Mouse (Mus musculus) lung, embryonic 14.5 days (tissue): ENCODE data around the gene Pygo1. TPM values are rescaled to one million over a fixed set of nuclear protein-coding genes. Genes with fewer than 3 reads are reported as not detected.

Experiments used
- ATAC-seq: fragments of 200-750 bp; cut with Nextera tagmentation; 2 replicates; pipeline ENCODE4 v1.8.0; 2017; ENCODE audit warnings: mild to moderate bottlenecking, moderate TSS enrichment, moderate library complexity; ENCODE audit not compliant: insufficient read depth
- DNase-seq: peaks from one replicate; pipeline ENCODE4 v3.0.0-alpha.2; 2015
- H3K27ac ChIP-seq: fragments of 300-500 bp; sonication (generic); 2 replicates; pipeline ENCODE4 v1.5.1; 2014; ENCODE audit warnings: low read depth, mild to moderate bottlenecking, moderate library complexity
- H3K27me3 ChIP-seq: fragments of 300-500 bp; sonication (generic); 2 replicates; pipeline ENCODE4 v1.6.1; 2014; ENCODE audit warnings: low read length, control low read depth; ENCODE audit not compliant: insufficient read depth
- H3K36me3 ChIP-seq: fragments of 300-500 bp; sonication (generic); 2 replicates; pipeline ENCODE4 v1.6.1; 2014; ENCODE audit warnings: control low read depth; ENCODE audit not compliant: insufficient read depth
- H3K4me1 ChIP-seq: fragments of 300-500 bp; sonication (generic); 2 replicates; pipeline ENCODE4 v1.6.1; 2014; ENCODE audit warnings: antibody characterized with exemption, control low read depth; ENCODE audit not compliant: insufficient read depth
- H3K4me2 ChIP-seq: fragments of 300-500 bp; sonication (generic); 2 replicates; pipeline ENCODE4 v1.6.1; 2014; ENCODE audit warnings: mild to moderate bottlenecking
- H3K4me3 ChIP-seq: fragments of 300-500 bp; sonication (generic); 2 replicates; pipeline ENCODE4 v1.5.1; 2014; ENCODE audit warnings: low read depth, low read length
- H3K9ac ChIP-seq: fragments of 300-500 bp; sonication (generic); 2 replicates; pipeline ENCODE4 v1.6.1; 2014
- H3K9me3 ChIP-seq: fragments of 300-500 bp; sonication (generic); 2 replicates; pipeline ENCODE4 v1.6.1; 2016; ENCODE audit warnings: low read depth, low read length, control low read depth
- CTCF ChIP-seq: IDR thresholded peaks from 2 replicates; pipeline ENCODE4 v1.5.1; 2016; ENCODE audit warnings: antibody characterized with exemption, low read depth
- WGBS: fragments of 180-500 bp; shearing (Covaris S2); extraction: QIAGEN DNeasy Blood & Tissue Kit; methylation state at CpG from one replicate; pipeline ENCODE4 v1.1.7; 2014; 5-methylcytosine and 5-hydroxymethylcytosine counted together
- polyA plus RNA-seq: library from polyadenylated mRNA; unstranded; fragments of >200 nt; fragmentation: Nextera tagmentation; extraction: Ambion mirVana; gene quantifications from 2 replicates; pipeline ENCODE4 v1.2.1, GENCODE M21; 2014

Gene Pygo1
- polyA plus RNA-seq, 1 experiment from 2014 or later = 7.0 TPM

- H3K4me1 ChIP-seq = peaks cover 4% of the 10 kb centered on the region; the same call in 1 of the 2 replicates
- H3K4me3 ChIP-seq = no peak overlapping the region
- no peak overlapping the region for H3K9ac ChIP-seq
- no peaks in the 10 kb centered on the region for H3K9me3 ChIP-seq
- 59% methylated on average over 3 of the region's 3 CpGs for WGBS
- H3K27me3 ChIP-seq = no peaks in the 10 kb centered on the region
- DNase-seq (no peak), ATAC-seq (no peak)
- no peak overlapping the region for H3K4me2 ChIP-seq
- no peak for TF ChIP-seq CTCF
- H3K27ac ChIP-seq = no peak overlapping the region
- H3K36me3 ChIP-seq = no peaks in the 10 kb centered on the region
These were observed 62.3 kb downstream of the Pygo1 start for GRCm38 (mm10) chr9:72987703-72988102.

- WGBS = 72% methylated on average over 5 of the region's 5 CpGs
- no peak for TF ChIP-seq CTCF
- no peak overlapping the region for H3K4me3 ChIP-seq
These were observed 63.3 kb downstream of the Pygo1 start for GRCm38 (mm10) chr9:72988706-72989105.

GRCm38 (mm10) chr9:72991420-72991819 is 66.0 kb downstream of the Pygo1 start:
- H3K27me3 ChIP-seq = no peaks in the 10 kb centered on the region
- DNase-seq (no peak), ATAC-seq (no peak)
- TF ChIP-seq CTCF = no peak
- H3K27ac ChIP-seq = no peak overlapping the region
- H3K4me2 ChIP-seq = no peak overlapping the region
- no peaks in the 10 kb centered on the region for H3K4me1 ChIP-seq
- no peak overlapping the region for H3K9ac ChIP-seq
- H3K36me3 ChIP-seq = no peaks in the 10 kb centered on the region
- no peaks in the 10 kb centered on the region for H3K9me3 ChIP-seq
- no peak overlapping the region for H3K4me3 ChIP-seq
- 85% methylated on average over 2 of the region's 2 CpGs for WGBS

More at GRCm38 (mm10) chr9:72988706-72989105, 63.3 kb downstream of the Pygo1 start:
- DNase-seq = no peak
- H3K27ac ChIP-seq = no peak overlapping the region
- H3K4me1 ChIP-seq = peaks cover 4% of the 10 kb centered on the region; the same call in 1 of the 2 replicates
- no peaks in the 10 kb centered on the region for H3K27me3 ChIP-seq
- H3K36me3 ChIP-seq = no peaks in the 10 kb centered on the region
- H3K9ac ChIP-seq = no peak overlapping the region
- no peak overlapping the region for H3K4me2 ChIP-seq
- no peaks in the 10 kb centered on the region for H3K9me3 ChIP-seq
- no peak for ATAC-seq

- no peaks in the 10 kb centered on the region for H3K4me1 ChIP-seq
- no peak overlapping the region for H3K4me3 ChIP-seq
- no peak overlapping the region for H3K9ac ChIP-seq
- no peak overlapping the region for H3K4me2 ChIP-seq
- no peak overlapping the region for H3K27ac ChIP-seq
- no peaks in the 10 kb centered on the region for H3K36me3 ChIP-seq
- 81% methylated on average over 5 of the region's 5 CpGs for WGBS
- ATAC-seq (no peak), DNase-seq (no peak)
- no peaks in the 10 kb centered on the region for H3K9me3 ChIP-seq
- H3K27me3 ChIP-seq = no peaks in the 10 kb centered on the region
- no peak for TF ChIP-seq CTCF
These were observed 67.1 kb downstream of the Pygo1 start for GRCm38 (mm10) chr9:72992576-72992975.

GRCm38 (mm10) chr9:72996167-72996566 is 70.7 kb downstream of the Pygo1 start:
- no peak overlapping the region for H3K9ac ChIP-seq
- H3K4me2 ChIP-seq = no peak overlapping the region
- ATAC-seq (no peak), DNase-seq (no peak)
- no peak for TF ChIP-seq CTCF
- H3K4me3 ChIP-seq = no peak overlapping the region
- no peaks in the 10 kb centered on the region for H3K9me3 ChIP-seq
- no peak overlapping the region for H3K27ac ChIP-seq
- H3K36me3 ChIP-seq = no peaks in the 10 kb centered on the region
- no peaks in the 10 kb centered on the region for H3K27me3 ChIP-seq
- no peaks in the 10 kb centered on the region for H3K4me1 ChIP-seq

- H3K4me3 ChIP-seq = no peak overlapping the region
- no peak for ATAC-seq
- no peaks in the 10 kb centered on the region for H3K27me3 ChIP-seq
- H3K36me3 ChIP-seq = no peaks in the 10 kb centered on the region
- no peak overlapping the region for H3K27ac ChIP-seq
- H3K4me2 ChIP-seq = no peak overlapping the region
- 58% methylated on average over 7 of the region's 7 CpGs for WGBS
- DNase-seq = no peak
- H3K4me1 ChIP-seq = no peaks in the 10 kb centered on the region
- no peaks in the 10 kb centered on the region for H3K9me3 ChIP-seq
- no peak for TF ChIP-seq CTCF
- no peak overlapping the region for H3K9ac ChIP-seq
These were observed 71.4 kb downstream of the Pygo1 start for GRCm38 (mm10) chr9:72996806-72997205.

- H3K27me3 ChIP-seq = no peaks in the 10 kb centered on the region
- no peak for TF ChIP-seq CTCF
- no peaks in the 10 kb centered on the region for H3K4me1 ChIP-seq
- H3K9me3 ChIP-seq = no peaks in the 10 kb centered on the region
- WGBS = 60% methylated on average over 2 of the region's 2 CpGs
- ATAC-seq (no peak), DNase-seq (no peak)
- no peaks in the 10 kb centered on the region for H3K36me3 ChIP-seq
- no peak overlapping the region for H3K4me3 ChIP-seq
- no peak overlapping the region for H3K4me2 ChIP-seq
- H3K9ac ChIP-seq = no peak overlapping the region
- H3K27ac ChIP-seq = no peak overlapping the region
These were observed 75.0 kb downstream of the Pygo1 start for GRCm38 (mm10) chr9:73000487-73000886.
